8 mouse cellular contexts compared by ENCODE assay signal in the genomic region with DNA sequence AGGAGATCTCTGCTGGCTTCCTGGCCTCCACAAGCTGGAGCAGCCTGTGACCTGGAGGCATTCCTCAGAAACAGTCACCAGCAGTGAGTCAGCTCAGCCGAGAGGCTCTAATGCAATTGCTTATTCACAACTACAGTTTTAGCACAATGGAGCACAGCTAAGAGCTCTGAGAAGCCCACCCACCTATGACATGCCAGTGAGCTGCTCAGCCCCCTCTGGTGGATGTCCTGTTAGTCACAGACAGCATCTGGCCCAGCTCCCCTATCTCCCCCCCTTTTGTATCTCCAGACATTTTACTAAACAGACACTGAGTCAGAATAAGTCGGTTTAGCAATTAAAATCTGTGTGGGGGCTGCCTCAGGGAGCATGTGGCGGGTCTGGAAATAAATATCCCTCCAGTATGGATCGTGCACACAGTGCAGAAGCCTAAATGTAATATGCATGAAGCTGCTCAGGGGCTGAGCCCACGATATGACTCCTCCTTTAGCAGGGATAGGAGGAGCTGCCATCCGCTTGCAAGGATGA.
DNase-seq lines count a peak whose midpoint lies in the region; ATAC-seq and TF ChIP-seq lines count a peak whose summit lies in the region.

No protein-coding gene starts in this region.

- no peak for TF ChIP-seq POLR2A in ES-Bruce4 (IDR thresholded peaks at IDR 0.05; ENCODE audit: insufficient read depth, low read length)

- in situ Hi-C loops in Patski (cut with MboI; ENCODE audit: low pct_unique_long_range_greater_than_20kb): no loop called here

- peak overlapping the region; percentile 46; the same call in 1 of the 2 replicates for H3K27ac ChIP-seq in ES-Bruce4 (ENCODE audit: insufficient read depth, low read length)
- H3K27ac ChIP-seq in forebrain, postnatal 0 days (ENCODE audit: low read depth, low read length): peak overlapping the region; percentile 52
- peak overlapping the region; percentile 66 for H3K27ac ChIP-seq in neural tube, embryonic 15.5 days (replicated peaks)

- TF ChIP-seq CTCF in ES-Bruce4 (IDR thresholded peaks at IDR 0.05; ENCODE audit: low read depth, low read length) (peak; percentile 48), Patski (IDR thresholded peaks at IDR 0.05) (peak; percentile 50)
- peak; percentile 60 for TF ChIP-seq CTCF in forebrain, postnatal 0 days (IDR thresholded peaks at IDR 0.05; ENCODE audit: low read depth)

- H3K4me3 ChIP-seq in ES-Bruce4 (ENCODE audit: low read depth, low read length): peak overlapping the region; percentile 87
- H3K4me3 ChIP-seq in forebrain, postnatal 0 days (ENCODE audit: low read depth, low read length): no peak overlapping the region
- H3K4me3 ChIP-seq in neural tube, embryonic 15.5 days (replicated peaks): no peak overlapping the region

- TF ChIP-seq EP300 in ES-Bruce4 (IDR thresholded peaks at IDR 0.05; ENCODE audit: insufficient read depth, low read depth, low read length): no peak

- WGBS in forebrain, postnatal 0 days: 13% methylated on average over 6 of the region's 6 CpGs
- WGBS in neural tube, embryonic 15.5 days: 6% methylated on average over 6 of the region's 6 CpGs

- peak; percentile 62 for DNase-seq in Patski (ENCODE audit: low read depth, low spot score)
- DNase-seq in forebrain, postnatal 0 days: peak; percentile 77
- peak; percentile 63 to 76 for DNase-seq in left cerebral cortex, adult 18-20 months (ENCODE audit: low spot score in 2 of 2)
- DNase-seq in thymus, postnatal 14 days: no peak
- DNase-seq in ovary, postnatal 10 days (ENCODE audit: low spot score): no peak

- CTCF ChIA-PET in Patski (lab: Charles Lee): interaction anchor here (0.8 to 1.9 kb wide), 6 partner anchors 14 to 251 kb away, joined by 3 to 5 read pairs (median 3); a partner anchor contains a TSS

- H3K4me2 ChIP-seq in forebrain, postnatal 0 days (ENCODE audit: low read depth): peak overlapping the region; percentile 4; the same call in 1 of the 2 replicates
- H3K4me2 ChIP-seq in neural tube, embryonic 15.5 days: peak overlapping the region; percentile 29

- POLR2A ChIA-PET in Patski (lab: Charles Lee): no interaction called here

- peak; percentile 96 for ATAC-seq in Patski
- peak; percentile 95 for ATAC-seq in forebrain, postnatal 0 days
- ATAC-seq in neural tube, embryonic 15.5 days (ENCODE audit: low FRiP score): peak; percentile 77
- no peak for ATAC-seq in cerebellum, adult (ENCODE audit: insufficient number of reproducible peaks, low FRiP score, low TSS enrichment)

- H3K27me3 ChIP-seq in ES-Bruce4 (ENCODE audit: control insufficient read depth, insufficient read depth, low read length, poor library complexity, severe bottlenecking): no peaks in the 10 kb centered on the region
- H3K27me3 ChIP-seq in Patski: no peaks in the 10 kb centered on the region
- no peaks in the 10 kb centered on the region for H3K27me3 ChIP-seq in forebrain, postnatal 0 days (ENCODE audit: insufficient read depth, low read length)
- H3K27me3 ChIP-seq in neural tube, embryonic 15.5 days (replicated peaks): no peaks in the 10 kb centered on the region

- peak overlapping the region; percentile 70 for H3K9ac ChIP-seq in ES-Bruce4 (ENCODE audit: low read depth, poor library complexity, severe bottlenecking)
- peak overlapping the region; percentile 25 for H3K9ac ChIP-seq in forebrain, postnatal 0 days
- 0 out of 2 replicates have a peak overlapping the region, but pooled peaks have one; percentile 5 for H3K9ac ChIP-seq in neural tube, embryonic 15.5 days (replicated peaks)

- H3K4me1 ChIP-seq in ES-Bruce4 (ENCODE audit: control insufficient read depth, insufficient read depth, low read length): no peaks in the 10 kb centered on the region
- peaks cover 10% of the 10 kb centered on the region for H3K4me1 ChIP-seq in forebrain, postnatal 0 days (ENCODE audit: insufficient read depth)
- H3K4me1 ChIP-seq in neural tube, embryonic 15.5 days: peaks cover 10% of the 10 kb centered on the region

- no peaks in the 10 kb centered on the region for H3K9me3 ChIP-seq in ES-Bruce4 (replicated peaks; ENCODE audit: control insufficient read depth, insufficient read depth, low read length, poor library complexity, severe bottlenecking)
- H3K9me3 ChIP-seq in forebrain, postnatal 0 days (ENCODE audit: low read length): no peaks in the 10 kb centered on the region
- no peaks in the 10 kb centered on the region for H3K9me3 ChIP-seq in neural tube, embryonic 15.5 days (replicated peaks)

- 0 out of 2 replicates have a peak, but pooled peaks cover 2% of the 10 kb centered on the region for H3K36me3 ChIP-seq in ES-Bruce4 (ENCODE audit: control insufficient read depth, insufficient read depth, low read length, poor library complexity, severe bottlenecking)
- no peaks in the 10 kb centered on the region for H3K36me3 ChIP-seq in forebrain, postnatal 0 days (ENCODE audit: insufficient read depth)
- no peaks in the 10 kb centered on the region for H3K36me3 ChIP-seq in neural tube, embryonic 15.5 days

Comparison
In these comparisons a context has a peak if more than half of its experiments do, and no peak if none do; other contexts are left out.
1. H3K9ac ChIP-seq: peak in every context shown above with its lines; median percentile 70 in ES-Bruce4; 25 in forebrain, postnatal 0 days; 5 in neural tube, embryonic 15.5 days.
2. DNase-seq: peak in Patski (single experiment), forebrain, postnatal 0 days (single experiment) and left cerebral cortex, adult 18-20 months (2 of 2); none in thymus, postnatal 14 days (single experiment) and ovary, postnatal 10 days (single experiment).
3. Peak in every context shown above with its lines, with median percentiles within 50 percentile points of each other: H3K27ac ChIP-seq and CTCF ChIP-seq.